Mouse (Mus musculus): ENCODE measurements around the gene Surf2. TPM values are rescaled to one million over a fixed set of nuclear protein-coding genes. Genes with fewer than 3 reads are reported as not detected.

Surf2 gene
- polyA plus RNA-seq, 1 experiment from 2014 or later, result 17.9 TPM

DNA sequence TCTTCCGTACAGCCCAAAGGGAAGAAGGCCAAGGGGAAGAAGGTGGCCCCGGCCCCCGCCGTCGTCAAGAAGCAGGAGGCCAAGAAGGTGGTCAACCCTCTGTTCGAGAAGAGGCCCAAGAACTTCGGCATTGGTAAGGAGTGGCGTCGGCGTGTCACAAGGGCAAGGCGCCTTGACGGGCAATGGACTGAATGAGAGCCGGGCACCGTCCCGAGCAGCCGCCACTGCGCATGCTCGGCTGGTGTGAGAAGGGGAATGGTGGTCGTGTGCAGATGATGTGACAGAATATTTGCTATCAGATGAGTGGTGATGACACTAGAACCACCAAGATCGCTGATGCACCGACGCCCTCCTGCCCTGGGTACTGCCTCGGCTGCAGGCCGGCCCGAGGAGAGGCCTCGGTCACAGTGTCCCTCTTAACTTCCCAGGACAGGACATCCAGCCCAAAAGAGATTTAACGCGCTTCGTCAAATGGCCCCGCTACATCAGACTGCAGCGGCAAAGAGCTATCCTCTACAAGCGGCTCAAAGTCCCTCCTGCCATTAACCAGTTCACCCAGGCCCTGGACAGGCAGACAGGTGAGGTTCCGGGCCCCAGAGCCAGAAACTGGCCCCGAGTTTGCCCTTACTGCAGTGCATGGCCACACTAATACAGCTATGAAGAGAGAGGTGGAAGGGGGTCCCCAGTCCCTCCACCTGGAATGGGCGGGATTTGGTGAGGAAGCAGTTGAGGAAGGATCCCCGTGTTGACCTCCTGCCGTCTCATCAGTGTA, 5.0 kb upstream of the Surf2 start:
- WGBS (ENCODE audit: insufficient replicate concordance), result under 1% methylated on average over 37 of the region's 37 CpGs
- ATAC-seq (ENCODE audit: low read depth), result peak; percentile 22

DNA sequence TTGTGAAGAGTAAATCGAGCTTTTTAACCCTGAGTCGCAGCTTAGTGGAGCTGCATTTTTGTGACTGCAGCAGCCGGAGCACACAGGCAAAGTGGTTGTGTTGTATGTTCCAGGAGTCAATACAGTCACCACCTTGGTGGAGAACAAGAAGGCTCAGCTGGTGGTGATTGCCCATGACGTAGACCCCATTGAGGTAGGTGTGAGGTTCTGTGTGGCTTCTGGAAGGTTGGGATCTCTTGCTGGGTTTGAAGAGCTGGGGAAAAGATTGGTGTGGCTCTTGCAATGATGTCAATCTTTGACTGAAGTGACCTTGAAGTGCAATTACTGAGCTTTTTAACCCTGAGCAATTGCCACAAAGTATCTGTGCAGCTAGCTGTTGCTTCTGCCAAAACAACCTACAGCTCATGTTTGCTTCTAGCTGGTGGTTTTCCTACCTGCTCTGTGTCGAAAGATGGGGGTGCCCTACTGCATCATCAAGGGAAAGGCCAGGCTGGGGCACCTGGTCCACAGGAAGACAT, 3.9 kb upstream of the Surf2 start:
- H3K4me1 ChIP-seq (ENCODE audit: control insufficient read depth, low read depth, low read length), result peaks cover 46% of the 10 kb centered on the region
- no peak for ATAC-seq (ENCODE audit: low read depth)
- no peak overlapping the region for H3K27ac ChIP-seq (ENCODE audit: low read length)
- H3K4me3 ChIP-seq (ENCODE audit: low read depth, low read length), result peak overlapping the region; percentile 69
- peak overlapping the region; percentile 85 for H3K9ac ChIP-seq (ENCODE audit: low read depth, low read length)
- H3K9me3 ChIP-seq (replicated peaks; ENCODE audit: control insufficient read depth, low read length), result no peaks in the 10 kb centered on the region
- peak overlapping the region; percentile 74 for H3K4me2 ChIP-seq (ENCODE audit: low read depth, low read length)
- H3K36me3 ChIP-seq (ENCODE audit: control insufficient read depth, insufficient read depth), result peaks cover 36% of the 10 kb centered on the region
- 42% methylated on average over 5 of the region's 5 CpGs for WGBS (ENCODE audit: insufficient replicate concordance)
- H3K27me3 ChIP-seq (ENCODE audit: control insufficient read depth, insufficient read depth, low read depth, low read length), result no peaks in the 10 kb centered on the region

More for the DNA sequence above, 5.0 kb upstream of the Surf2 start:
- H3K36me3 ChIP-seq (ENCODE audit: control insufficient read depth, insufficient read depth), result peaks cover 41% of the 10 kb centered on the region
- no peaks in the 10 kb centered on the region for H3K9me3 ChIP-seq (replicated peaks; ENCODE audit: control insufficient read depth, low read length)
- peak overlapping the region; percentile 73 for H3K27ac ChIP-seq (ENCODE audit: low read length)
- peak overlapping the region; percentile 74 for H3K4me2 ChIP-seq (ENCODE audit: low read depth, low read length)
- H3K9ac ChIP-seq (ENCODE audit: low read depth, low read length), result peak overlapping the region; percentile 85
- no peaks in the 10 kb centered on the region for H3K27me3 ChIP-seq (ENCODE audit: control insufficient read depth, insufficient read depth, low read depth, low read length)
- H3K4me1 ChIP-seq (ENCODE audit: control insufficient read depth, low read depth, low read length), result peaks cover 39% of the 10 kb centered on the region
- H3K4me3 ChIP-seq (ENCODE audit: low read depth, low read length), result peak overlapping the region; percentile 69

DNA sequence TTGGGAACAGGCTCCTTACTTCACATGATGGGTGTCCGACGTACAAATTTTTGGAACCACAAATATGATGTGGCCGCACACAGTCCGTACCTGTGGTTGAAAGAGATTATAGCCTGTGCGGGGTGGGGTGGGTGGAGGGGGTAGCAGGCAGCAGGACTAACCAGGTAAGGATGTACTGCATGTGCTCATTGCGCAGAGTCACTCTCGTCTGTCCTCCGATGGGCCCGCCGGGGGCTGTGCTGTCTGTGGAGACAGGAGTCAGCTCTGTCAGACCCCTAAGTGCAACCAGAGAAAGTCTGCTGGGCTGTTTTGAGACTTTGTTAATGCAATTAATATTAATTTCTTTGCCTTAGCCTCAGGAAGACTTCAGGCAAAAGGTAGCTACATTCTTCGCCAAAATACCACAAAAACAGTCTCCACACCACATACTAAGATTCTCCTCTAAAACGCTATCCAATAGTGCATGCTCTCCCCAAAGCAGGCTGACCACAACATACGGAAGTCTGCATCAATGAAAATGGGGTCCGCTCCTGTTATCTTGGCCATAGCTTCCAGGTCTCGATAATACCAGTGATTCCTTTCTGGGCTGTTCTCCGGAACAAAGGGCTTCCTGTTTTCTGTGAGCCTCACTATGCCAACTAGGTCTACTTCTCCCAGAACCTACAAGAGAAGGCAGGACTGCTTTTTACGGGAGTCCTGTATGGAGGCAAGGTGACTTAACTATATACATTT, 2.6 kb upstream of the Surf2 start:
- Histone ChIP-seq H3K4me3 (ENCODE audit: low read depth, low read length) (no peak overlapping the region), H3K27ac (ENCODE audit: low read length) (no peak overlapping the region)

DNA sequence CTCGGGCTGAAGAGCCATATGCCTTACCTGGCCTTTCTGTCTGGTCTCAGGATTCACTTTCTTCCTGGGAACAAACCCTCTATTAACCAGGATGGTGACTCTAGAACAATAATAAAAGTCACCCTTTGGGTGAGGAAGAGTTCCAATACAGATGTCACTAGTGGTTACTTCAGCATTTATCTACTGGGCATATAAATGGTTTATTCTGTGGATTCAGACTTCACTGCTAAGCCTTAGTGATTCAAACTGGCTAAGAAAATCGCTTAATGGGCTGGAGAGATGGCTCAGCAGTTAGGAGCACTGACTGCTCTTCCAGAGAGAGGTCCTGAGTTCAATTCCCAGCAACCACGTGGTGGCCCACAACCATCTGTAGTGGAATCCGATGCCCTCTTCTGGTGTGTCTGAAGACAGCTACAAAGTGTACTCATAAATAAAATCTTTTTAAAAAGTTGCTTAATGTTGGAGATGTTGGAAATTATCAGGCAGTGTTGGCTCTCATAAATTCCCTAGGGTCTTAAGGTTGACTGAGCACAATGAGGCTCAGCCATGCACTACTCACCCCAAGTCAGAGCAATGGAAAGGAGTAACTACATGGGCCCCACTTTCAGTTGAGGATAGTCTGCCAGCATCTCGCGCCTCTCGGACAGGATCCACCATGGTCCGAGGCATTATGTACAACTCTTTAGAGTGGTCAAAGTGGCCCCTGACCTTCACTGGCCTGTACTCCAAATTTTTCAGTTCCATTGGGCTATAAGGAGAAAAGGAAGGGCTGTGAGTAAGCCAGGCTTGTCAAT, 1.8 kb upstream of the Surf2 start:
- Histone ChIP-seq H3K9me3 (replicated peaks; ENCODE audit: control insufficient read depth, low read length) (no peaks in the 10 kb centered on the region), H3K27ac (ENCODE audit: low read length) (no peak overlapping the region), H3K4me1 (ENCODE audit: control insufficient read depth, low read depth, low read length) (peaks cover 37% of the 10 kb centered on the region), H3K4me2 (ENCODE audit: low read depth, low read length) (peak overlapping the region; percentile 94; the same call in 1 of the 2 replicates), H3K36me3 (ENCODE audit: control insufficient read depth, insufficient read depth) (peaks cover 35% of the 10 kb centered on the region), H3K27me3 (ENCODE audit: control insufficient read depth, insufficient read depth, low read depth, low read length) (no peaks in the 10 kb centered on the region), H3K4me3 (ENCODE audit: low read depth, low read length) (no peak overlapping the region), H3K9ac (ENCODE audit: low read depth, low read length) (no peak overlapping the region)
- ATAC-seq (ENCODE audit: low read depth), result no peak
- 51% methylated on average over 8 of the region's 8 CpGs for WGBS (ENCODE audit: insufficient replicate concordance)

More for the DNA sequence above, 2.6 kb upstream of the Surf2 start:
- Histone ChIP-seq H3K9ac (ENCODE audit: low read depth, low read length) (no peak overlapping the region), H3K36me3 (ENCODE audit: control insufficient read depth, insufficient read depth) (peaks cover 28% of the 10 kb centered on the region), H3K9me3 (replicated peaks; ENCODE audit: control insufficient read depth, low read length) (no peaks in the 10 kb centered on the region), H3K27me3 (ENCODE audit: control insufficient read depth, insufficient read depth, low read depth, low read length) (no peaks in the 10 kb centered on the region), H3K4me1 (ENCODE audit: control insufficient read depth, low read depth, low read length) (peaks cover 43% of the 10 kb centered on the region), H3K4me2 (ENCODE audit: low read depth, low read length) (no peak overlapping the region)
- ATAC-seq (ENCODE audit: low read depth), result no peak
- 53% methylated on average over 17 of the region's 17 CpGs for WGBS (ENCODE audit: insufficient replicate concordance)

DNA sequence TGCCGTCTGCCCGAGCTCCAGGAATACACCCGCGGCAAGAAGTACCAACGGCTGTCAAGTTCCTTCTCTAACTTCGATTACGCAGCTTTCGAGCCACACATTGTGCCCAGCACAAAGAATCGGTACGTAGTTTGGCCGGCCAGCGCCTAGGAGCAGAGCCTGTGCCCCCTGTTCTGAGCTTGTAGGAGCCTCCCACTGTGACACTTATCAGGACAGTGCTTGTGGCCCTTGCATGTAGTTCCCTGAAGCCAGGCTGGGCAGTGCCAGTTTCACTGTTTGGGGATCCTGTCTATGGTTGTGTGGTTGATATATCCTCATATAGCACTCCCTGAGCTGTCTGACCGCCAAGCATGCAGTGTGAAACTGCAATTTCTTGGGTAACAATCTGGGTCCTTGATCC, 571 bp downstream of the Surf2 start:
- WGBS (ENCODE audit: insufficient replicate concordance), result 4% methylated on average over 13 of the region's 13 CpGs

DNA sequence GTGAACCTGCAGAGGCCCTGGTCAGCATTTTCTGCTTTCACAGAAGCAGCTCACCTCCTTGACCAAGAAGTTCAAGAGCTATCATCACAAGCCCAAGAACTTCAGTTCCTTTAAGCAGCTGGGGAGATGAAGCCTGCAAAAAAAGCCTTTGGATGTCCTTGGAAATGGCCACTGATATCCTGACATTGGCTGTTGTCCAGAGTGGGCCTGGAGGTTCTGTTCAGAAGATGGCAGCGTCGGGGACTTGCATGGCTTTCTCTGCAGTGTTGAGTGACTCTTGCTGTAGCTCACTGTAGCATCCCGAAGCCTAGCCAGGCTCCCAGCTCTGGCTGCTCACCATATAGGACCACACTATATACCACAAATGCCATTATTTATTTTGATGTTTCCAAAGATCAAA, 3.5 kb downstream of the Surf2 start:
- peaks cover 23% of the 10 kb centered on the region for H3K4me1 ChIP-seq (ENCODE audit: control insufficient read depth, low read depth, low read length)
- H3K9ac ChIP-seq (ENCODE audit: low read depth, low read length), result no peak overlapping the region
- no peak overlapping the region for H3K4me3 ChIP-seq (ENCODE audit: low read depth, low read length)
- no peak overlapping the region for H3K27ac ChIP-seq (ENCODE audit: low read length)
- H3K36me3 ChIP-seq (ENCODE audit: control insufficient read depth, insufficient read depth), result peaks cover 47% of the 10 kb centered on the region
- ATAC-seq (ENCODE audit: low read depth), result no peak
- no peaks in the 10 kb centered on the region for H3K9me3 ChIP-seq (replicated peaks; ENCODE audit: control insufficient read depth, low read length)
- no peaks in the 10 kb centered on the region for H3K27me3 ChIP-seq (ENCODE audit: control insufficient read depth, insufficient read depth, low read depth, low read length)
- WGBS (ENCODE audit: insufficient replicate concordance), result 84% methylated on average over 3 of the region's 3 CpGs
- H3K4me2 ChIP-seq (ENCODE audit: low read depth, low read length), result no peak overlapping the region

More for the DNA sequence above, 571 bp downstream of the Surf2 start:
- H3K4me1 ChIP-seq (ENCODE audit: control insufficient read depth, low read depth, low read length), result peaks cover 35% of the 10 kb centered on the region
- H3K4me2 ChIP-seq (ENCODE audit: low read depth, low read length), result peak overlapping the region; percentile 94
- H3K9ac ChIP-seq (ENCODE audit: low read depth, low read length), result peak overlapping the region; percentile 77
- H3K9me3 ChIP-seq (replicated peaks; ENCODE audit: control insufficient read depth, low read length), result no peaks in the 10 kb centered on the region
- peak overlapping the region; percentile 63 for H3K27ac ChIP-seq (ENCODE audit: low read length)
- no peaks in the 10 kb centered on the region for H3K27me3 ChIP-seq (ENCODE audit: control insufficient read depth, insufficient read depth, low read depth, low read length)
- peaks cover 49% of the 10 kb centered on the region for H3K36me3 ChIP-seq (ENCODE audit: control insufficient read depth, insufficient read depth)
- peak; percentile 27 for ATAC-seq (ENCODE audit: low read depth)
- peak overlapping the region; percentile 68 for H3K4me3 ChIP-seq (ENCODE audit: low read depth, low read length)

DNA sequence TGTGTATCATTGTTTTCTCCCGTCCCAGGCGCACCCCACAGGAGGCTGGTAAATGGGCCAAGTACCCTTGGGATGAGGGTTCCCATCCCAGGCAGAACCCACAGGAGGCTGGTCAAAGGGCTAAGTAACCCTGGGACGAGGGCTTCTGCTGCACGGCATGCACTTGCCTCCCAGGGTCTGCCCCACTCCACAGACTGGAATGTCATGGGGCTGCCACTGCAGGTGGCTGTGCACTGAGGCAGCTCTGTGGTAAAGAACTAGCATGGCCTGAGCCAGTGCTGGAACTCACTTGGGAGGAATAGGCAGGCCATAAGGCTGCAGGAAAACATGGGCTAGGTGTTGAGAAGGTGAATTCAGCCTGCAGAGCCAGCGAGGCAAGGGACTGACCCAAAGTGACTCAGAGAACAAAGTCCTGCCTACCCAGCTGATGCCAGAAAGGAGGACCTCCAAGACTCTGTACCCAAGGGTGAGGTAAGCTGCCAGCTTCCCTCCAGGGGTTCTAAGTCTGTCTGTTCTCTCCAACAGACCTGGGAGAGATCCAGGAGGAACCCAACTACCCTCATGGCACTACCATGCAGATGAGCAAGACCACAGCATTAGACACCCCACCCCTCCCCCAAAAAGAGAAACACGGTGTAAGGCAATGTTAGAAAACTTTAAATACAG, 4.2 kb downstream of the Surf2 start:
- H3K4me1 ChIP-seq (ENCODE audit: control insufficient read depth, low read depth, low read length), result peaks cover 16% of the 10 kb centered on the region
- no peak overlapping the region for H3K9ac ChIP-seq (ENCODE audit: low read depth, low read length)
- H3K27ac ChIP-seq (ENCODE audit: low read length), result no peak overlapping the region
- H3K4me3 ChIP-seq (ENCODE audit: low read depth, low read length), result no peak overlapping the region
- ATAC-seq (ENCODE audit: low read depth), result no peak
- no peaks in the 10 kb centered on the region for H3K9me3 ChIP-seq (replicated peaks; ENCODE audit: control insufficient read depth, low read length)
- WGBS (ENCODE audit: insufficient replicate concordance), result 79% methylated on average over 6 of the region's 6 CpGs
- H3K27me3 ChIP-seq (ENCODE audit: control insufficient read depth, insufficient read depth, low read depth, low read length), result no peaks in the 10 kb centered on the region
- no peak overlapping the region for H3K4me2 ChIP-seq (ENCODE audit: low read depth, low read length)
- H3K36me3 ChIP-seq (ENCODE audit: control insufficient read depth, insufficient read depth), result peaks cover 53% of the 10 kb centered on the region

DNA sequence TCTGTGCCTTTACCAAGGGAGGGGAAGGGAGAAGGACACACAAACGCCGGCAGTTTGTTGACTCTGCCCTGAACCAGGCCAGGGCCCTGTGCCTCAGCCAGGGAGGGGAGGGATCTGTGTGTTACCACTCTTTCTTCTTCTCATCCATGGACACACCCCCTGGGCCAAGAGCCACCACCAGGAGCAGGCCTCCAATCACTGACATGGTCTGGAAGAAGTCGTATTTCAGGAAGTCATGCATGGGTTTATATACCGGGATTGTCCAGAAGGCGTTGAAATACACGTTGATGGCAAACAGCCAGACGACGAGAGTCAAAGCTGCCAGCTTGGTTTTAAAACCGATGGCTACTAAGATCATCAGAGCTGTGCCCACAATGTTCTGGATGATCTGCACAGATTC, 5.6 kb downstream of the Surf2 start:
- ATAC-seq (ENCODE audit: low read depth), result no peak; the same call in 1 of the 2 replicates
- no peak overlapping the region for H3K4me3 ChIP-seq (ENCODE audit: low read depth, low read length)
- peaks cover 9% of the 10 kb centered on the region for H3K4me1 ChIP-seq (ENCODE audit: control insufficient read depth, low read depth, low read length)
- 76% methylated on average over 9 of the region's 9 CpGs for WGBS (ENCODE audit: insufficient replicate concordance)
- H3K4me2 ChIP-seq (ENCODE audit: low read depth, low read length), result no peak overlapping the region
- no peak overlapping the region for H3K27ac ChIP-seq (ENCODE audit: low read length)
- H3K27me3 ChIP-seq (ENCODE audit: control insufficient read depth, insufficient read depth, low read depth, low read length), result no peaks in the 10 kb centered on the region
- H3K9ac ChIP-seq (ENCODE audit: low read depth, low read length), result no peak overlapping the region
- peaks cover 61% of the 10 kb centered on the region for H3K36me3 ChIP-seq (ENCODE audit: control insufficient read depth, insufficient read depth)
- H3K9me3 ChIP-seq (replicated peaks; ENCODE audit: control insufficient read depth, low read length), result no peaks in the 10 kb centered on the region

All from liver, embryonic 16.5 days (tissue).